Mouse (Mus musculus) testis, adult 2 months (tissue): ENCODE results near the gene Sgta.

Experiments
- CTCF ChIP-seq: fragments of 200-500 bp; IDR thresholded peaks from 2 replicates; pipeline ENCODE4 v1.5.1; 2012; ENCODE audit warnings: low read depth, mild to moderate bottlenecking, inconsistent platforms, low read length, moderate library complexity; ENCODE audit not compliant: control insufficient read depth, insufficient read depth, insufficient replicate concordance
- POLR2A ChIP-seq: fragments of 200-500 bp; IDR thresholded peaks from 2 replicates; pipeline ENCODE4 v1.6.1; 2012; ENCODE audit warnings: low read depth, mild to moderate bottlenecking, inconsistent platforms, low read length, moderate library complexity; ENCODE audit not compliant: control insufficient read depth

DNA sequence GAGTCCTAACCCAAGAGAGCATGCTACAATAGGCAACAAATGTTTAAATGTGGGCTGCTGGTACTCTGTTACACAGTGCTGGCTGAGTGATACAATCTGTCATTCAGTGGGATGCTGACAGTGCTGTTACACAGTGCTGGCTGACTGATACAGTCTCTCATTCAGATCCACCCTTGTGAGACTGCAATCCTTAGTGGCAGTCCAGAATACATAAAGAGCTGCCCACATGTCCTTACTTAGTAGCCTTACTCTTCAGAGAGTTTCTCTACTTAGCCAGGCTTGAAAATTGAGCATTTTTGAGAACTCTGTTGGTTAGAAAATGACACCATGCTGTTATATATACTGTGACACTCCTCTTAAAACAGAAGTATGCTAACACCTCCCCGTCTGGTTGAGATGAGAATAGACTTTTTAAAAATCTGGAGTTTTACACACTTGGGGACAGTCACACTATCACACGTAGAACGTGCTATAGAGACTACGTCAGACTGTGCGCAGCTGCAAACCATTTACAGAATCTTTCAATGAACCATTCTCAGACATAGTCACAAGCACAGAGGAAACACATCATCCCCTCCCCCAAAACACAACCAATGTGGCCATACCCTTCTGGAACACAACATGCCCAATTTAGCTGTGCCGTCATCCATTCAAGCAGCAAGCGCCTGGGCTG is 53.8 kb downstream of the Sgta start:
- TF ChIP-seq POLR2A, result no peak
- no peak for TF ChIP-seq CTCF
